Mouse (Mus musculus) intestine, embryonic 15.5 days (tissue): ENCODE results near the gene Has3. TPM values are rescaled to one million over a fixed set of nuclear protein-coding genes. Genes with fewer than 3 reads are reported as not detected.
"Not testable (repeated sequence)": the region's sequence is repeated elsewhere in the genome, so short reads cannot be mapped to it uniquely, and the experiment has no call there.

Experiments
- ATAC-seq: fragments of 200-750 bp; cut with Nextera tagmentation; 2 replicates; pipeline ENCODE4 v1.8.0; 2017; ENCODE audit warnings: moderate TSS enrichment, moderate library complexity
- H3K27ac ChIP-seq: fragments of 300-500 bp; sonication (generic); 2 replicates; pipeline ENCODE4 v1.5.1; 2015; ENCODE audit warnings: mild to moderate bottlenecking, inconsistent platforms
- H3K27me3 ChIP-seq: fragments of 300-500 bp; sonication (generic); replicated peaks from 2 replicates; pipeline ENCODE4 v1.6.1; 2015; ENCODE audit warnings: inconsistent platforms
- H3K36me3 ChIP-seq: fragments of 300-500 bp; sonication (generic); 2 replicates; pipeline ENCODE4 v1.6.1; 2015; ENCODE audit warnings: inconsistent platforms
- H3K4me1 ChIP-seq: fragments of 300-500 bp; sonication (generic); replicated peaks from 2 replicates; pipeline ENCODE4 v1.6.1; 2015; ENCODE audit warnings: inconsistent platforms
- H3K4me2 ChIP-seq: fragments of 300-500 bp; sonication (generic); replicated peaks from 2 replicates; pipeline ENCODE4 v1.6.1; 2015; ENCODE audit warnings: mild to moderate bottlenecking, inconsistent platforms
- H3K4me3 ChIP-seq: fragments of 300-500 bp; sonication (generic); replicated peaks from 2 replicates; pipeline ENCODE4 v1.5.1; 2015; ENCODE audit warnings: inconsistent platforms
- H3K9ac ChIP-seq: fragments of 300-500 bp; sonication (generic); 2 replicates; pipeline ENCODE4 v1.6.1; 2015; ENCODE audit warnings: inconsistent platforms
- H3K9me3 ChIP-seq: fragments of 300-500 bp; sonication (generic); 2 replicates; pipeline ENCODE4 v1.6.1; 2016; ENCODE audit warnings: inconsistent platforms
- WGBS: fragments of 180-500 bp; shearing (Covaris S2); methylation state at CpG from one replicate; pipeline ENCODE4 v1.1.7; 2015; 5-methylcytosine and 5-hydroxymethylcytosine counted together
- polyA plus RNA-seq: library from polyadenylated mRNA; unstranded; fragments of >200 nt; fragmentation: Nextera tagmentation; extraction: Ambion mirVana; gene quantifications from 2 replicates; pipeline ENCODE4 v1.2.1, GENCODE M21; 2015

Has3 gene
- polyA plus RNA-seq, 1 experiment from 2014 or later: 0.10 TPM

GRCm38 (mm10) chr8:106865354-106865753, 4.7 kb upstream of the Has3 start:
- H3K4me2 ChIP-seq: no peak overlapping the region
- H3K27me3 ChIP-seq: peaks cover 16% of the 10 kb centered on the region; the same call in 1 of the 2 replicates
- no peak for ATAC-seq
- no peak overlapping the region for H3K27ac ChIP-seq
- H3K4me1 ChIP-seq: peaks cover 3% of the 10 kb centered on the region
- WGBS: 73% methylated on average over 9 of the region's 9 CpGs
- no peaks in the 10 kb centered on the region for H3K9me3 ChIP-seq
- no peak overlapping the region for H3K9ac ChIP-seq
- H3K4me3 ChIP-seq: no peak overlapping the region
- H3K36me3 ChIP-seq: no peaks in the 10 kb centered on the region

- peak; percentile 60 for ATAC-seq
- H3K4me2 ChIP-seq: peak overlapping the region; percentile 99
- H3K4me1 ChIP-seq: peaks cover 30% of the 10 kb centered on the region
- no peaks in the 10 kb centered on the region for H3K36me3 ChIP-seq
- peak overlapping the region; percentile 51 for H3K4me3 ChIP-seq
- no peaks in the 10 kb centered on the region for H3K9me3 ChIP-seq
- H3K27ac ChIP-seq: no peak overlapping the region
- peak overlapping the region; percentile 59 for H3K9ac ChIP-seq
- peaks cover 46% of the 10 kb centered on the region for H3K27me3 ChIP-seq
- WGBS: under 1% methylated on average over 56 of the region's 63 CpGs
These were observed 690 bp downstream of the Has3 start for GRCm38 (mm10) chr8:106870537-106871327.

- H3K27ac ChIP-seq: no peak overlapping the region
- 0% methylated on average over 15 of the region's 15 CpGs for WGBS
- peak overlapping the region; percentile 99 for H3K4me2 ChIP-seq
- peaks cover 30% of the 10 kb centered on the region for H3K4me1 ChIP-seq
- no peaks in the 10 kb centered on the region for H3K36me3 ChIP-seq
- H3K27me3 ChIP-seq: peaks cover 46% of the 10 kb centered on the region
- ATAC-seq: peak; percentile 46
- H3K9ac ChIP-seq: peak overlapping the region; percentile 59
- H3K9me3 ChIP-seq: no peaks in the 10 kb centered on the region
- peak overlapping the region; percentile 51 for H3K4me3 ChIP-seq
These were observed 1.4 kb downstream of the Has3 start for GRCm38 (mm10) chr8:106871328-106871926.

GRCm38 (mm10) chr8:106871931-106872371, 1.9 kb downstream of the Has3 start:
- Histone ChIP-seq H3K27ac (no peak overlapping the region), H3K9me3 (no peaks in the 10 kb centered on the region)
- WGBS: under 1% methylated on average over 22 of the region's 22 CpGs

GRCm38 (mm10) chr8:106872454-106873034, 2.5 kb downstream of the Has3 start:
- H3K27ac ChIP-seq: no peak overlapping the region
- H3K27me3 ChIP-seq: peaks cover 40% of the 10 kb centered on the region
- no peaks in the 10 kb centered on the region for H3K9me3 ChIP-seq
- peak overlapping the region; percentile 59 for H3K9ac ChIP-seq
- WGBS: 13% methylated on average over 8 of the region's 8 CpGs
- ATAC-seq: no peak
- H3K4me3 ChIP-seq: peak overlapping the region; percentile 51; the same call in 1 of the 2 replicates
- H3K4me2 ChIP-seq: peak overlapping the region; percentile 99
- peaks cover 30% of the 10 kb centered on the region for H3K4me1 ChIP-seq
- no peaks in the 10 kb centered on the region for H3K36me3 ChIP-seq

More at GRCm38 (mm10) chr8:106871931-106872371, 1.9 kb downstream of the Has3 start:
- ATAC-seq: peak; percentile 68
- H3K36me3 ChIP-seq: no peaks in the 10 kb centered on the region
- peak overlapping the region; percentile 59 for H3K9ac ChIP-seq
- H3K4me1 ChIP-seq: peaks cover 30% of the 10 kb centered on the region
- peak overlapping the region; percentile 51 for H3K4me3 ChIP-seq
- peaks cover 42% of the 10 kb centered on the region for H3K27me3 ChIP-seq
- peak overlapping the region; percentile 99 for H3K4me2 ChIP-seq

- Histone ChIP-seq H3K36me3 (peaks cover 24% of the 10 kb centered on the region), H3K4me2 (no peak overlapping the region), H3K4me3 (no peak overlapping the region), H3K4me1 (no peaks in the 10 kb centered on the region), H3K9me3 (no peaks in the 10 kb centered on the region), H3K27me3 (no peaks in the 10 kb centered on the region), H3K27ac (no peak overlapping the region), H3K9ac (no peak overlapping the region)
- ATAC-seq: no peak
- WGBS: 87% methylated on average over 8 of the region's 8 CpGs
These were observed 10.2 kb downstream of the Has3 start for GRCm38 (mm10) chr8:106880121-106880707.

- H3K36me3 ChIP-seq: peaks cover 27% of the 10 kb centered on the region
- 95% methylated on average over 11 of the region's 11 CpGs for WGBS
- ATAC-seq, H3K27ac ChIP-seq, H3K27me3 ChIP-seq, H3K4me1 ChIP-seq, H3K9ac ChIP-seq, H3K4me3 ChIP-seq, H3K4me2 ChIP-seq, H3K9me3 ChIP-seq: not testable (repeated sequence)
These were observed 14.1 kb downstream of the Has3 start for GRCm38 (mm10) chr8:106884094-106884493.

GRCm38 (mm10) chr8:106884826-106885400, 14.9 kb downstream of the Has3 start:
- not testable (repeated sequence) for H3K27me3 ChIP-seq, ATAC-seq, H3K4me2 ChIP-seq, H3K4me3 ChIP-seq, H3K9me3 ChIP-seq, H3K27ac ChIP-seq, H3K9ac ChIP-seq, H3K4me1 ChIP-seq
- H3K36me3 ChIP-seq: peaks cover 27% of the 10 kb centered on the region
- WGBS: 96% methylated on average over 4 of the region's 4 CpGs

GRCm38 (mm10) chr8:106887336-106888189, 17.5 kb downstream of the Has3 start:
- peak; percentile 61 for ATAC-seq
- no peaks in the 10 kb centered on the region for H3K9me3 ChIP-seq
- no peaks in the 10 kb centered on the region for H3K27me3 ChIP-seq
- H3K9ac ChIP-seq: no peak overlapping the region
- no peak overlapping the region for H3K4me2 ChIP-seq
- H3K4me1 ChIP-seq: peaks cover 3% of the 10 kb centered on the region; the same call in 1 of the 2 replicates
- H3K4me3 ChIP-seq: no peak overlapping the region
- H3K36me3 ChIP-seq: peaks cover 17% of the 10 kb centered on the region
- no peak overlapping the region for H3K27ac ChIP-seq
- 45% methylated on average over 5 of the region's 5 CpGs for WGBS

- H3K4me3 ChIP-seq: no peak overlapping the region
- H3K9me3 ChIP-seq: no peaks in the 10 kb centered on the region
- WGBS: 78% methylated on average over 3 of the region's 3 CpGs
- H3K9ac ChIP-seq: no peak overlapping the region
- peaks cover 10% of the 10 kb centered on the region for H3K36me3 ChIP-seq
- no peak overlapping the region for H3K4me2 ChIP-seq
- peaks cover 3% of the 10 kb centered on the region; the same call in 1 of the 2 replicates for H3K4me1 ChIP-seq
- no peaks in the 10 kb centered on the region for H3K27me3 ChIP-seq
- no peak overlapping the region for H3K27ac ChIP-seq
- no peak for ATAC-seq
These were observed 18.8 kb downstream of the Has3 start for GRCm38 (mm10) chr8:106888803-106889202.

- Histone ChIP-seq H3K27ac (peak overlapping the region; percentile 97), H3K9me3 (no peaks in the 10 kb centered on the region), H3K4me1 (peaks cover 8% of the 10 kb centered on the region; the same call in 1 of the 2 replicates), H3K36me3 (0 out of 2 replicates have a peak, but pooled peaks cover 8% of the 10 kb centered on the region), H3K4me2 (peak overlapping the region; percentile 68), H3K27me3 (no peaks in the 10 kb centered on the region), H3K9ac (peak overlapping the region; percentile 99), H3K4me3 (peak overlapping the region; percentile 89)
- WGBS: under 1% methylated on average over 15 of the region's 15 CpGs
- 0 out of 2 replicates have a peak, but pooled peaks have one; percentile 11 for ATAC-seq
These were observed 22.3 kb downstream of the Has3 start for GRCm38 (mm10) chr8:106892210-106892805.
